Mouse (Mus musculus): ENCODE data around the gene Fhit. TPM values are rescaled to one million over a fixed set of nuclear protein-coding genes. Genes with fewer than 3 reads are reported as not detected.

The Fhit gene
- polyA plus RNA-seq, 1 experiment, result not detected

- no peak for TF ChIP-seq POLR2A (IDR thresholded peaks at IDR 0.05; ENCODE audit: borderline replicate concordance, control insufficient read depth, low read depth, low read length)
- TF ChIP-seq CTCF (IDR thresholded peaks at IDR 0.05; ENCODE audit: control insufficient read depth, insufficient read depth, low read length), result no peak
- Histone ChIP-seq H3K4me1 (ENCODE audit: control insufficient read depth, insufficient read depth, low read length) (no peaks in the 10 kb centered on the region), H3K27ac (ENCODE audit: control insufficient read depth, insufficient read depth, low read depth, low read length, poor library complexity) (no peak overlapping the region), H3K4me3 (replicated peaks; ENCODE audit: control insufficient read depth, low read depth, low read length) (no peak overlapping the region)
- 9% methylated on average over 6 of the region's 6 CpGs for WGBS
Observed at GRCm38 (mm10) chr14:9555807-9556206, 1606.0 kb downstream of the Fhit start.

GRCm38 (mm10) chr14:9552149-9552548, 1609.7 kb downstream of the Fhit start:
- Histone ChIP-seq H3K4me3 (replicated peaks; ENCODE audit: control insufficient read depth, low read depth, low read length) (no peak overlapping the region), H3K4me1 (ENCODE audit: control insufficient read depth, insufficient read depth, low read length) (no peaks in the 10 kb centered on the region), H3K27ac (ENCODE audit: control insufficient read depth, insufficient read depth, low read depth, low read length, poor library complexity) (no peak overlapping the region)
- TF ChIP-seq CTCF (IDR thresholded peaks at IDR 0.05; ENCODE audit: control insufficient read depth, insufficient read depth, low read length), result no peak
- no peak for TF ChIP-seq POLR2A (IDR thresholded peaks at IDR 0.05; ENCODE audit: borderline replicate concordance, control insufficient read depth, low read depth, low read length)

- TF ChIP-seq POLR2A (IDR thresholded peaks at IDR 0.05; ENCODE audit: borderline replicate concordance, control insufficient read depth, low read depth, low read length) (no peak), CTCF (IDR thresholded peaks at IDR 0.05; ENCODE audit: control insufficient read depth, insufficient read depth, low read length) (no peak)
- 44% methylated on average over 1 of the region's 1 CpGs for WGBS
- Histone ChIP-seq H3K27ac (ENCODE audit: control insufficient read depth, insufficient read depth, low read depth, low read length, poor library complexity) (no peak overlapping the region), H3K4me3 (replicated peaks; ENCODE audit: control insufficient read depth, low read depth, low read length) (no peak overlapping the region), H3K4me1 (ENCODE audit: control insufficient read depth, insufficient read depth, low read length) (no peaks in the 10 kb centered on the region)
Observed at GRCm38 (mm10) chr14:9547952-9548351, 1613.9 kb downstream of the Fhit start.

- H3K4me3 ChIP-seq (replicated peaks; ENCODE audit: control insufficient read depth, low read depth, low read length), result no peak overlapping the region
- TF ChIP-seq POLR2A (IDR thresholded peaks at IDR 0.05; ENCODE audit: borderline replicate concordance, control insufficient read depth, low read depth, low read length) (no peak), CTCF (IDR thresholded peaks at IDR 0.05; ENCODE audit: control insufficient read depth, insufficient read depth, low read length) (no peak)
- no peaks in the 10 kb centered on the region for H3K4me1 ChIP-seq (ENCODE audit: control insufficient read depth, insufficient read depth, low read length)
- no peak overlapping the region for H3K27ac ChIP-seq (ENCODE audit: control insufficient read depth, insufficient read depth, low read depth, low read length, poor library complexity)
- WGBS, result 61% methylated on average over 3 of the region's 3 CpGs
Observed at GRCm38 (mm10) chr14:9544364-9544763, 1617.5 kb downstream of the Fhit start.

- WGBS, result 70% methylated on average over 6 of the region's 6 CpGs
- H3K4me3 ChIP-seq (replicated peaks; ENCODE audit: control insufficient read depth, low read depth, low read length), result no peak overlapping the region
- H3K4me1 ChIP-seq (ENCODE audit: control insufficient read depth, insufficient read depth, low read length), result no peaks in the 10 kb centered on the region
- no peak for TF ChIP-seq POLR2A (IDR thresholded peaks at IDR 0.05; ENCODE audit: borderline replicate concordance, control insufficient read depth, low read depth, low read length)
- TF ChIP-seq CTCF (IDR thresholded peaks at IDR 0.05; ENCODE audit: control insufficient read depth, insufficient read depth, low read length), result no peak
- no peak overlapping the region for H3K27ac ChIP-seq (ENCODE audit: control insufficient read depth, insufficient read depth, low read depth, low read length, poor library complexity)
Observed at GRCm38 (mm10) chr14:9535491-9535890, 1626.3 kb downstream of the Fhit start.

GRCm38 (mm10) chr14:9529247-9529646, 1632.6 kb downstream of the Fhit start:
- TF ChIP-seq POLR2A (IDR thresholded peaks at IDR 0.05; ENCODE audit: borderline replicate concordance, control insufficient read depth, low read depth, low read length) (no peak), CTCF (IDR thresholded peaks at IDR 0.05; ENCODE audit: control insufficient read depth, insufficient read depth, low read length) (no peak)
- Histone ChIP-seq H3K4me1 (ENCODE audit: control insufficient read depth, insufficient read depth, low read length) (no peaks in the 10 kb centered on the region), H3K27ac (ENCODE audit: control insufficient read depth, insufficient read depth, low read depth, low read length, poor library complexity) (no peak overlapping the region), H3K4me3 (replicated peaks; ENCODE audit: control insufficient read depth, low read depth, low read length) (no peak overlapping the region)
- 76% methylated on average over 4 of the region's 4 CpGs for WGBS

GRCm38 (mm10) chr14:9526136-9526535, 1635.7 kb downstream of the Fhit start:
- TF ChIP-seq POLR2A (IDR thresholded peaks at IDR 0.05; ENCODE audit: borderline replicate concordance, control insufficient read depth, low read depth, low read length) (no peak), CTCF (IDR thresholded peaks at IDR 0.05; ENCODE audit: control insufficient read depth, insufficient read depth, low read length) (no peak)
- no peaks in the 10 kb centered on the region for H3K4me1 ChIP-seq (ENCODE audit: control insufficient read depth, insufficient read depth, low read length)
- WGBS, result 75% methylated on average over 3 of the region's 3 CpGs
- no peak overlapping the region for H3K27ac ChIP-seq (ENCODE audit: control insufficient read depth, insufficient read depth, low read depth, low read length, poor library complexity)
- no peak overlapping the region for H3K4me3 ChIP-seq (replicated peaks; ENCODE audit: control insufficient read depth, low read depth, low read length)

- WGBS, result 59% methylated on average over 2 of the region's 2 CpGs
Observed at GRCm38 (mm10) chr14:9517651-9518050, 1644.2 kb downstream of the Fhit start.

GRCm38 (mm10) chr14:9509678-9510077, 1652.2 kb downstream of the Fhit start:
- TF ChIP-seq POLR2A (IDR thresholded peaks at IDR 0.05; ENCODE audit: borderline replicate concordance, control insufficient read depth, low read depth, low read length), result no peak
- TF ChIP-seq CTCF (IDR thresholded peaks at IDR 0.05; ENCODE audit: control insufficient read depth, insufficient read depth, low read length), result no peak

More at GRCm38 (mm10) chr14:9517651-9518050, 1644.2 kb downstream of the Fhit start:
- Histone ChIP-seq H3K4me1 (ENCODE audit: control insufficient read depth, insufficient read depth, low read length) (no peaks in the 10 kb centered on the region), H3K27ac (ENCODE audit: control insufficient read depth, insufficient read depth, low read depth, low read length, poor library complexity) (no peak overlapping the region), H3K4me3 (replicated peaks; ENCODE audit: control insufficient read depth, low read depth, low read length) (no peak overlapping the region)
- TF ChIP-seq CTCF (IDR thresholded peaks at IDR 0.05; ENCODE audit: control insufficient read depth, insufficient read depth, low read length) (no peak), POLR2A (IDR thresholded peaks at IDR 0.05; ENCODE audit: borderline replicate concordance, control insufficient read depth, low read depth, low read length) (no peak)

More at GRCm38 (mm10) chr14:9509678-9510077, 1652.2 kb downstream of the Fhit start:
- Histone ChIP-seq H3K4me1 (ENCODE audit: control insufficient read depth, insufficient read depth, low read length) (no peaks in the 10 kb centered on the region), H3K4me3 (replicated peaks; ENCODE audit: control insufficient read depth, low read depth, low read length) (no peak overlapping the region), H3K27ac (ENCODE audit: control insufficient read depth, insufficient read depth, low read depth, low read length, poor library complexity) (no peak overlapping the region)
- 74% methylated on average over 1 of the region's 1 CpGs for WGBS

Other genes with a start within 250 kb of the Fhit start
- 24.4 and 69.6 TPM in 2 replicates for gene Gm3839, start 194.7 kb upstream of the Fhit start, polyA plus RNA-seq (2011; ENCODE audit: insufficient read depth, insufficient read length, low replicate concordance, missing spikeins)

All from bone marrow, adult 2 months (tissue).